Mouse (Mus musculus) liver, adult 2 months (tissue): ENCODE results near the gene Ifi35. TPM values are rescaled to one million over a fixed set of nuclear protein-coding genes. Genes with fewer than 3 reads are reported as not detected.
A peak's percentile ranks its signal among the peaks of the same experiment; 100 is the strongest.
"Not testable (repeated sequence)": the region's sequence is repeated elsewhere in the genome, so short reads cannot be mapped to it uniquely, and the experiment has no call there.

ENCODE experiments used
- DNase-seq: peaks from one replicate; pipeline ENCODE4 v3.0.0-alpha.2; 2011; ENCODE audit warnings: low read depth, low spot score; ENCODE audit errors: extremely low read depth
- H3K27ac ChIP-seq: fragments of 200-500 bp; replicated peaks from 2 replicates; pipeline ENCODE4 v1.5.1; 2012; ENCODE audit warnings: low read depth, mild to moderate bottlenecking, control low read depth, inconsistent platforms, low read length; ENCODE audit not compliant: insufficient read depth
- H3K27me3 ChIP-seq: fragments of 200-500 bp; 2 replicates; pipeline ENCODE4 v1.6.1; 2012; ENCODE audit warnings: mild to moderate bottlenecking, moderate library complexity, low read length, inconsistent platforms; ENCODE audit not compliant: control insufficient read depth, insufficient read depth
- H3K36me3 ChIP-seq: fragments of 200-500 bp; 2 replicates; pipeline ENCODE4 v1.6.1; 2012; ENCODE audit warnings: low read length, inconsistent platforms; ENCODE audit not compliant: control insufficient read depth, insufficient read depth
- H3K4me1 ChIP-seq: fragments of 200-500 bp; 2 replicates; pipeline ENCODE4 v1.6.1; 2011; ENCODE audit warnings: low read length; ENCODE audit not compliant: control insufficient read depth, insufficient read depth
- H3K4me3 ChIP-seq: fragments of 200-500 bp; 2 replicates; pipeline ENCODE4 v1.5.1; 2011; ENCODE audit warnings: low read depth, mild to moderate bottlenecking, control low read depth, low read length, moderate library complexity; ENCODE audit not compliant: insufficient read depth
- H3K79me2 ChIP-seq: fragments of 200-500 bp; 2 replicates; pipeline ENCODE4 v1.6.1; 2012; ENCODE audit warnings: inconsistent platforms, mild to moderate bottlenecking, low read length, moderate library complexity; ENCODE audit not compliant: control insufficient read depth, insufficient read depth
- H3K9ac ChIP-seq: fragments of 200-500 bp; 2 replicates; pipeline ENCODE4 v1.6.1; 2012; ENCODE audit warnings: low read depth, mild to moderate bottlenecking, control low read depth, inconsistent platforms, low read length
- CTCF ChIP-seq: fragments of 200-500 bp; IDR thresholded peaks from 2 replicates; pipeline ENCODE4 v1.5.1; 2011; ENCODE audit warnings: low read depth, low read length, control low read depth
- POLR2A ChIP-seq: fragments of 200-500 bp; IDR thresholded peaks from 2 replicates; pipeline ENCODE4 v1.6.1; 2011; ENCODE audit warnings: low read length, control low read depth; ENCODE audit not compliant: insufficient read depth; ENCODE audit errors: extremely low read depth
- WGBS: fragments of 180-500 bp; shearing (Covaris S2); methylation state at CpG from one replicate; pipeline ENCODE4 v1.1.7; 2018; 5-methylcytosine and 5-hydroxymethylcytosine counted together
- polyA plus RNA-seq: library from polyadenylated mRNA; depleted of rRNA; stranded (reverse); fragments of >200 nt; gene quantifications from 2 replicates; pipeline ENCODE4 v1.2.3, GENCODE M21; 2012
- total RNA-seq: library from RNA; depleted of rRNA; stranded (reverse); fragments of >200 nt; gene quantifications from 2 replicates; pipeline ENCODE4 v1.2.3, GENCODE M21; 2014

The Ifi35 gene
- total and polyA plus RNA-seq, 2 experiments, result 37.1 to 43.6 TPM

- no peaks in the 10 kb centered on the region for H3K79me2 ChIP-seq
- DNase-seq, result no peak
- no peak overlapping the region for H3K4me3 ChIP-seq
- TF ChIP-seq CTCF (no peak), POLR2A (no peak)
- no peaks in the 10 kb centered on the region for H3K27me3 ChIP-seq
- H3K4me1 ChIP-seq, result peaks cover 5% of the 10 kb centered on the region
- H3K9ac ChIP-seq, result no peak overlapping the region
- 82% methylated on average over 5 of the region's 5 CpGs for WGBS
- H3K27ac ChIP-seq, result no peak overlapping the region
- no peaks in the 10 kb centered on the region for H3K36me3 ChIP-seq
Measured at GRCm38 (mm10) chr11:101474298-101474697, 26.1 kb downstream of the Ifi35 start.

DNA sequence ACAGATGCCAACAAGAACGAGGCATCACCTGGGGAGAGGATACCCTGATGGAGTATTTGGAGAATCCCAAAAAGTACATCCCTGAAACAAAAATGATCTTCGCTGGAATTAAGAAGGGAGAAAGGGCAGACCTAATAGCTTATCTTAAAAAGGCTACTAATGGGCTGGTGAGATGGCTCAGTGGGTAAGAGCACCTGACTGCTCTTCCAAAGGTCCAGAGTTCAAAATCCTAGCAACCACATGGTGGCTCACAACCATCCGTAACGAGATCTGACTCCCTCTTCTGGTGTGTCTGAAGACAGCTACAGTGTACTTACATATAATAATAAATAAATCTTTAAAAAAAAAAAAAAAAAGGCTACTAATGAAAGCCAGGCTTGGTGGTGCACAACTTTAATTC, 28.2 kb downstream of the Ifi35 start:
- H3K36me3 ChIP-seq, H3K79me2 ChIP-seq, H3K9ac ChIP-seq, H3K27me3 ChIP-seq, H3K4me3 ChIP-seq, H3K27ac ChIP-seq: not testable (repeated sequence)
- H3K4me1 ChIP-seq, result peaks cover 18% of the 10 kb centered on the region
- WGBS, result 74% methylated on average over 4 of the region's 4 CpGs
- DNase-seq, result peak; percentile 39

GRCm38 (mm10) chr11:101477194-101477551, 29.0 kb downstream of the Ifi35 start:
- WGBS, result 81% methylated on average over 4 of the region's 4 CpGs
- no peaks in the 10 kb centered on the region for H3K79me2 ChIP-seq
- H3K4me1 ChIP-seq, result peaks cover 21% of the 10 kb centered on the region
- no peak for TF ChIP-seq POLR2A
- TF ChIP-seq CTCF, result no peak
- H3K36me3 ChIP-seq, result no peaks in the 10 kb centered on the region
- no peak overlapping the region for H3K9ac ChIP-seq
- DNase-seq, result no peak
- H3K27me3 ChIP-seq, result no peaks in the 10 kb centered on the region
- H3K4me3 ChIP-seq, result no peak overlapping the region
- H3K27ac ChIP-seq, result no peak overlapping the region

GRCm38 (mm10) chr11:101477552-101478211, 29.5 kb downstream of the Ifi35 start:
- DNase-seq, result no peak
- peaks cover 21% of the 10 kb centered on the region for H3K4me1 ChIP-seq
- H3K27me3 ChIP-seq, result no peaks in the 10 kb centered on the region
- H3K9ac ChIP-seq, result no peak overlapping the region
- H3K36me3 ChIP-seq, result no peaks in the 10 kb centered on the region
- TF ChIP-seq CTCF (no peak), POLR2A (no peak)
- H3K27ac ChIP-seq, result no peak overlapping the region
- H3K79me2 ChIP-seq, result no peaks in the 10 kb centered on the region
- no peak overlapping the region for H3K4me3 ChIP-seq
- WGBS, result 90% methylated on average over 10 of the region's 10 CpGs

DNA sequence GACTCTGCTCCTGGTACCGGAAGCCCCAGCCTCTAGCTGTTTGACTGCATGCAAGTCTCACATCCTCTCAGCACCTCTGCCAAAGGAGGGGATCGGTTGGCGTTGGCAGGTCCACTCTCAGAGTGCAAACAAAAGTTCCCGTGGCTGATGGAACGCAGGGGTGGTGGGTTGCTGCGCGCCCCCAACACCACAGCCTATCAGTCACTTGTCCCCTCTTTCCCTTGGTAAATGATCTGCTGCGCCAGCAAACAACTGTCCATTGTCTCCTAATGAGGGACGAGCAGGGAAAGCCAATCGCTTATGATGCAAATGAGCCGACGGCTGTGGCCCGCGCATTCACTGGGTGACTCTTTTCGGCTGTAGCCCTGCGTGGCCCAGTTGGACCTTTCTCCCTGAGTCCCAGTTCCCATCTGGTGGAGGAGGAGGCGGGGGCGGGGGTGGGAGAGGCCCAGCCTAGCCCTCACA, 31.0 kb downstream of the Ifi35 start:
- H3K9ac ChIP-seq, result peak overlapping the region; percentile 36
- WGBS, result 17% methylated on average over 18 of the region's 18 CpGs
- H3K4me3 ChIP-seq, result peak overlapping the region; percentile 31; the same call in 1 of the 2 replicates

GRCm38 (mm10) chr11:101480912-101481311, 32.7 kb downstream of the Ifi35 start:
- TF ChIP-seq CTCF (no peak), POLR2A (no peak)
- peak; percentile 94 for DNase-seq
- Histone ChIP-seq H3K36me3 (no peaks in the 10 kb centered on the region), H3K4me3 (no peak overlapping the region), H3K4me1 (peaks cover 29% of the 10 kb centered on the region), H3K79me2 (no peaks in the 10 kb centered on the region), H3K27me3 (no peaks in the 10 kb centered on the region), H3K27ac (peak overlapping the region; percentile 9), H3K9ac (no peak overlapping the region)
- 11% methylated on average over 6 of the region's 6 CpGs for WGBS

More for the DNA sequence above, 31.0 kb downstream of the Ifi35 start:
- TF ChIP-seq CTCF, result no peak
- no peak for TF ChIP-seq POLR2A
- no peaks in the 10 kb centered on the region for H3K27me3 ChIP-seq
- peak; percentile 45 for DNase-seq
- peaks cover 25% of the 10 kb centered on the region for H3K4me1 ChIP-seq
- peak overlapping the region; percentile 37 for H3K27ac ChIP-seq
- H3K79me2 ChIP-seq, result no peaks in the 10 kb centered on the region
- H3K36me3 ChIP-seq, result no peaks in the 10 kb centered on the region
